Mouse (Mus musculus) embryonic facial prominence, embryonic 12.5 days (tissue): ENCODE measurements at regions not wholly inside any gene's neighbourhood (a gene's known extent, or its start where the extent isn't known, plus 50 kb on each side); places are given as distances from the start of the nearest gene placed in this dataset.

Experiments used
- ATAC-seq: fragments of 200-750 bp; cut with Nextera tagmentation; 2 replicates; pipeline ENCODE4 v1.8.0; 2017; ENCODE audit not compliant: insufficient number of reproducible peaks, insufficient read depth, low FRiP score, low TSS enrichment
- H3K27ac ChIP-seq: fragments of 300-500 bp; sonication (generic); 2 replicates; pipeline ENCODE4 v1.5.1; 2016; ENCODE audit warnings: mild to moderate bottlenecking
- H3K27me3 ChIP-seq: fragments of 300-500 bp; sonication (generic); 2 replicates; pipeline ENCODE4 v1.6.1; 2016; ENCODE audit warnings: mild to moderate bottlenecking, moderate library complexity
- H3K36me3 ChIP-seq: fragments of 300-500 bp; sonication (generic); 2 replicates; pipeline ENCODE4 v1.6.1; 2016; ENCODE audit warnings: mild to moderate bottlenecking
- H3K4me1 ChIP-seq: fragments of 300-500 bp; sonication (generic); 2 replicates; pipeline ENCODE4 v1.6.1; 2016
- H3K4me2 ChIP-seq: fragments of 300-500 bp; sonication (generic); replicated peaks from 2 replicates; pipeline ENCODE4 v1.6.1; 2016; ENCODE audit warnings: mild to moderate bottlenecking, moderate library complexity
- H3K4me3 ChIP-seq: fragments of 300-500 bp; sonication (generic); 2 replicates; pipeline ENCODE4 v1.5.1; 2016; ENCODE audit warnings: mild to moderate bottlenecking
- H3K9ac ChIP-seq: fragments of 300-500 bp; sonication (generic); 2 replicates; pipeline ENCODE4 v1.6.1; 2016; ENCODE audit warnings: mild to moderate bottlenecking, moderate library complexity
- H3K9me3 ChIP-seq: fragments of 300-500 bp; sonication (generic); 2 replicates; pipeline ENCODE4 v1.6.1; 2016; ENCODE audit warnings: mild to moderate bottlenecking, moderate library complexity
- WGBS: fragments of 180-500 bp; shearing (Covaris S2); methylation state at CpG from one replicate; pipeline ENCODE4 v1.1.7; 2016; 5-methylcytosine and 5-hydroxymethylcytosine counted together

DNA sequence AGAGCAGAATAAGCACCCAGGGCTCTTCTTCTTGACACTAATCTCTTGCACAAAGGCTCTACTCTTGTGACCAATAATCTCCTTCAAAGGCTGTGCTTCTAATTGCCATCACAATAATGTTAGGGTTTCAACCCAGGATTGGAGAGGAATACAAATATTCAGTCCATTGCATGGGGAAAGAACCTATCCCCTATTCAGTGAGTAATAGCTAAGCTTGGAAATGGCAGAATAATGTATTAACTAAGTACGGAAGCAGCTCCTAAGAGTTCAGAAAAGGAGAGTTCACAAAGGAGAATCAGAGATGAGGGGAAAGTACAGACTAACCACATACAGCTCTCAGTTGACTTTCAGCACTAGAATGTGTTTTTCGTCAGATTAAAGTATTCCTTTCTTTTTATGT, 544.3 kb downstream of the Nfib start:
- Histone ChIP-seq H3K36me3 (no peaks in the 10 kb centered on the region), H3K9me3 (no peaks in the 10 kb centered on the region), H3K27me3 (no peaks in the 10 kb centered on the region), H3K27ac (no peak overlapping the region), H3K9ac (no peak overlapping the region), H3K4me2 (no peak overlapping the region), H3K4me1 (no peaks in the 10 kb centered on the region; the same call in 1 of the 2 replicates), H3K4me3 (no peak overlapping the region)
- WGBS = 89% methylated on average over 2 of the region's 2 CpGs
- no peak for ATAC-seq

DNA sequence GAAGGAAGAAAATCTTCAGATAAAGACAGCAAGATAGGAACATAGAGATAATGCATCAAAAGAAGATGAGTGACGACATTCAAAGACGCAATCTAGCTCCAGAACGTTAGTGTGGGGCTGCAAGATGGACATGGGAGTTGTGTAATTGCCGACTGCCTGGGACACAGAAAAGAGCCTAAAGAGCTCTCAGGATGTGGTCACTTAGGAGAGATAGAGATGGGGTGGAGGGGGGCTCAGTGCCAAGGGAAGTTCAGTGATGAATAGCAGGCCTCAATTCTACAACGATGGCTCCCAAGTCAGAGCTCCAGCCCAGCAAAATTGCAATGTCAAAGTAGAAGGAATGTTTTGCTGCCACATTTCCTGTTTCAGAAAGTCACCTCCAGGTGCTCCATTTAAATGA, 545.3 kb downstream of the Nfib start:
- 67% methylated on average over 5 of the region's 5 CpGs for WGBS
- H3K27me3 ChIP-seq = no peaks in the 10 kb centered on the region
- H3K4me3 ChIP-seq = no peak overlapping the region
- no peaks in the 10 kb centered on the region for H3K36me3 ChIP-seq
- H3K4me1 ChIP-seq = peaks cover 8% of the 10 kb centered on the region; the same call in 1 of the 2 replicates
- H3K27ac ChIP-seq = no peak overlapping the region
- no peaks in the 10 kb centered on the region for H3K9me3 ChIP-seq
- no peak overlapping the region for H3K4me2 ChIP-seq
- no peak overlapping the region for H3K9ac ChIP-seq
- ATAC-seq = no peak

DNA sequence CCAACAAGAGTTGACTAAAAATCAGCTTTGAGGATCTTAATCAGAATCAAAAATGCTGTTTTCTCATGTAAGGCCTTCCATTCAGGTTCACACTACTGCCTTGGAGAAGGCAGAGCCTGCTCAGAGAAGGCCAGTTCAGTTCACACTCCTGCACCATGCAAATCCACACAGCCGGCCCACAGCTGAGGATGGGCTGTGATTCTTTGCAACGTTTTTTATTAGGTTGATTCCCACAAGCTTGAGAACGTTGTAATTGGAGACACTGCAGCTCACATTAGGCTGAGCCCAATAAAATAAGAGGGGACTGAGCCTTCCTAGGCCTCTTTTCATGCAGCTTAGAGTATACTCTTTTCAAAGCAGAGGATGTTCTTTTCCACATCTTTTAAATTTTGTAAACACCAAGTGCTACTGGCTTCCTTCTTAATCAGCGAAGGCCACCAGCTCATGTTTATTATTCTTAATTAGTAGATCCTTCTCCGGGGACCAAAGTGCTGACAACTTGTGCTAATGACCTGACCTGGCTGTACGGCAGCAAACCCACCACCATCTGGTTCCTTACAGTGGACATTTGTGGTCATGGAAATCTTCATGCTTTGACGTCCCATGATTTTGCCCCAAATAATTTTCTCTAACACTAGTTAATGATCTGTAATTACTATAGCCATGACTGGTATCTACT, 549.8 kb downstream of the Nfib start:
- 20% methylated on average over 7 of the region's 7 CpGs for WGBS
- Histone ChIP-seq H3K36me3 (no peaks in the 10 kb centered on the region), H3K27me3 (no peaks in the 10 kb centered on the region), H3K9me3 (no peaks in the 10 kb centered on the region), H3K4me3 (no peak overlapping the region), H3K4me2 (no peak overlapping the region), H3K4me1 (peaks cover 14% of the 10 kb centered on the region), H3K9ac (no peak overlapping the region), H3K27ac (0 out of 2 replicates have a peak overlapping the region, but pooled peaks have one; percentile 30)
- no peak for ATAC-seq

DNA sequence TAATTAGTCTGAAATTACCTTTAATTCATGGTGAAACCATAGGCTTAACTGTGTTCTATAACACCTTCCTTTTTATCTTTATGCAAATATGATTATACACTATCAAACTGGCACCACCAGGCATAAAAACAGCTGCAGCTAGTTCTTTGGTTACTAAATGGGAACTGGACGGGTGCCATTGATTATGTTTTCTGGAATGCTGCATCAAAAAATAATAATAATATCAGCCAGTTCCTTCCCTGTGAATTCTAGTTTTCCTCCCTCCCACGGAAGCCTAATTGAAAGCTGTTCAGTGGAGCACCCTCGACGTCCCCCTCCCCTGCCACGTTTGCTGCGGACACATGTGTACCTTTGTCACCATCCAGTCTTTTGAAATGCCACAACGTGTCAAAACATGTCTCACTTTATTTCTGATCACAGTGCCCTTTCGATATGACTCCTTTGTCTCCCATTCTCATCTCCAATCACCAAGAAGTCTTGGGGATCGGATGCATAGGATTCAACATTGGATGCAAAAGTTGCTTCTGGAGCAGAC, 551.5 kb downstream of the Nfib start:
- Histone ChIP-seq H3K36me3 (no peaks in the 10 kb centered on the region), H3K4me2 (no peak overlapping the region), H3K4me1 (peaks cover 14% of the 10 kb centered on the region), H3K9ac (no peak overlapping the region), H3K27me3 (no peaks in the 10 kb centered on the region), H3K27ac (no peak overlapping the region), H3K4me3 (no peak overlapping the region), H3K9me3 (no peaks in the 10 kb centered on the region)
- WGBS = 77% methylated on average over 9 of the region's 9 CpGs
- no peak for ATAC-seq

GRCm38 (mm10) chr4:82153604-82154003, 551.9 kb downstream of the Nfib start:
- WGBS = 34% methylated on average over 5 of the region's 5 CpGs
- Histone ChIP-seq H3K9ac (no peak overlapping the region), H3K36me3 (no peaks in the 10 kb centered on the region), H3K4me3 (no peak overlapping the region), H3K27ac (no peak overlapping the region), H3K4me2 (no peak overlapping the region), H3K4me1 (peaks cover 16% of the 10 kb centered on the region), H3K27me3 (no peaks in the 10 kb centered on the region), H3K9me3 (no peaks in the 10 kb centered on the region)
- no peak for ATAC-seq

- H3K9me3 ChIP-seq = no peaks in the 10 kb centered on the region
- H3K27ac ChIP-seq = no peak overlapping the region
- H3K9ac ChIP-seq = no peak overlapping the region
- WGBS = 66% methylated on average over 1 of the region's 1 CpGs
- peaks cover 14% of the 10 kb centered on the region for H3K4me1 ChIP-seq
- H3K27me3 ChIP-seq = no peaks in the 10 kb centered on the region
- no peaks in the 10 kb centered on the region for H3K36me3 ChIP-seq
- no peak for ATAC-seq
- H3K4me3 ChIP-seq = no peak overlapping the region
- no peak overlapping the region for H3K4me2 ChIP-seq
Observed at GRCm38 (mm10) chr4:82149957-82150356, 555.6 kb downstream of the Nfib start.

- ATAC-seq = no peak
Observed at GRCm38 (mm10) chr4:82148129-82149064, 557.2 kb downstream of the Nfib start.

DNA sequence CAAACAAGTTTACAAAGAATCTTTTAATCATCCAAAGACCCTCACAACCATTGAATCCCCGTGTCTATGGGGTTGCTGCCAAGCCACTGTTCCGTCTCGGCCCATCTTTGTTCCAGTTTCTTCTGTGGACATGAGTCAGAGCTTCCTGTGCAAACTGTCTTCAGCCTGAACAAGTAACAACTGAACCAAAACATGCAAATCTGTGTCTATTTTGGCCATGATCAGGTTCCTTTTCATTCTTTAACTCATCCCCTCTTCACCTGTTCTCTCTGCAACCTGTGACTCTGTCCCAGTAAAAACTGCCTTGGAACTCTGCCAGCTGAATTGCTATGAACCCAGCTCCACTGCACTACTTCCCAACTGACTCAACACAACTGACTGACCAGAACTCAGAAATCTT, 563.2 kb downstream of the Nfib start:
- H3K9ac ChIP-seq = no peak overlapping the region
- no peaks in the 10 kb centered on the region for H3K4me1 ChIP-seq
- no peak overlapping the region for H3K4me2 ChIP-seq
- 89% methylated on average over 3 of the region's 3 CpGs for WGBS
- H3K27me3 ChIP-seq = no peaks in the 10 kb centered on the region
- no peak overlapping the region for H3K27ac ChIP-seq
- H3K9me3 ChIP-seq = no peaks in the 10 kb centered on the region
- no peak for ATAC-seq
- H3K4me3 ChIP-seq = no peak overlapping the region
- no peaks in the 10 kb centered on the region for H3K36me3 ChIP-seq

More at GRCm38 (mm10) chr4:82148129-82149064, 557.2 kb downstream of the Nfib start:
- no peaks in the 10 kb centered on the region for H3K27me3 ChIP-seq
- H3K27ac ChIP-seq = 0 out of 2 replicates have a peak overlapping the region, but pooled peaks have one; percentile 23
- no peaks in the 10 kb centered on the region for H3K9me3 ChIP-seq
- H3K4me1 ChIP-seq = peaks cover 10% of the 10 kb centered on the region
- H3K4me2 ChIP-seq = no peak overlapping the region
- no peaks in the 10 kb centered on the region for H3K36me3 ChIP-seq
- no peak overlapping the region for H3K4me3 ChIP-seq
- 16% methylated on average over 6 of the region's 6 CpGs for WGBS
- no peak overlapping the region for H3K9ac ChIP-seq

DNA sequence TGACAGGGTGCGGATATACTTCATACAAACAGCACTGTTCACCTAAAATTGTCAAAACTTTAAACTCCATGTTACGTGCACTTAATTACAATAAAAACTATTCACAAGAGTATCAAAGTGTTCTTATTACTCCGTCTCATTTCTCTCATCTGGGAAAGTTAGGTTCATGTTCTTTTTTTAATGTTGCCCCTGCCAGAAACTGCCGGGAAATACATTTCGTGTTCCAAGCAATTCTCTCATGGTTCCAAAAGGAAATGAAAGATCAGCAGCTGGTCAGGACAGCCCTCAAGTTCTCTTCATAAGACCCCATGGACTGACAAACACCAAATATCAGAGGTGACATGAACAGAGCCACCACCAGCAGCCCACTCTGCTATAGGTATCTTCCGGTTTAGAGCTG, 565.7 kb downstream of the Nfib start:
- Histone ChIP-seq H3K4me2 (no peak overlapping the region), H3K9ac (no peak overlapping the region), H3K4me1 (no peaks in the 10 kb centered on the region), H3K9me3 (no peaks in the 10 kb centered on the region; the same call in 1 of the 2 replicates), H3K27me3 (no peaks in the 10 kb centered on the region), H3K36me3 (no peaks in the 10 kb centered on the region), H3K4me3 (no peak overlapping the region), H3K27ac (no peak overlapping the region)
- ATAC-seq = no peak
- 94% methylated on average over 6 of the region's 6 CpGs for WGBS

DNA sequence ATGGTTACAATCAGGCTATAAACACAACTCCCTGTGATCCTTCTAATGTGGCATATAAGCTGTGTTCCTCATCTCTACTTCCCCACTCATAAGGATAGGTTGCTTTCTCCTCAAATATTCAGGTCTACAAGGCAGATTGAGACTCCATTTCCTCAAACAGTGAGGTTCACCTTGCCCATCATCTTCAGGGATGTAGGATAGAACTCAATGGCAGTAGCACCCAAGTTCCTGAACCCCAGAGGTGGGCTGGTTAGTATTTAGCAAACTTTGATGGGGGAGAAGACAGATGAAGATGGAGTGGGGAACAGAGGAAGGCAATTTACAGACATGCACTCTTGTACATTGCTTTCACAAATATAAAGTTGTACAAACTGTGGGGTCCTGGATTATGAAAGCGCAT, 566.5 kb downstream of the Nfib start:
- WGBS = 85% methylated on average over 1 of the region's 1 CpGs
- Histone ChIP-seq H3K27ac (no peak overlapping the region), H3K27me3 (no peaks in the 10 kb centered on the region)

DNA sequence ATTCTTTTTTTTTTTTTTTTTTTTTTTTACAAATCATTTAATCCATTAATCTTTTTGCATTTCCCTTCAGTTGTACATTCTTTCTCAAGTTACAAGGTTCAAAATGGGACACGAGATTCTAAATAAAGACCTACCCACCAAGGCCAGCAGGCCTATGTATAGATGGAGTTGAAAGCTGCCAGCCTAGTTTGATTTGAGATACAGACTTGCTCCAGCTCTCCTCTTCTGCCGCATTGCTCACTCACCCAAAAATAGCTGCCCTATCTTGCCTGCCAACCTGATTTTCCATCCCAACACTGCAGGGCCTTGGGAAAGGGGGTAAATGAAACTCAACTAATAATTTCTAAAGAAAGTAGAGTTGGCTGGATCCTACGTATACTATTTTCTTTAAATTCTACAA, 572.7 kb downstream of the Nfib start:
- Histone ChIP-seq H3K9me3 (no peaks in the 10 kb centered on the region; the same call in 1 of the 2 replicates), H3K4me1 (peaks cover 3% of the 10 kb centered on the region; the same call in 1 of the 2 replicates), H3K4me3 (no peak overlapping the region), H3K36me3 (no peaks in the 10 kb centered on the region), H3K9ac (no peak overlapping the region), H3K27me3 (no peaks in the 10 kb centered on the region), H3K4me2 (no peak overlapping the region), H3K27ac (no peak overlapping the region)
- 77% methylated on average over 3 of the region's 3 CpGs for WGBS
- no peak for ATAC-seq

More for the DNA sequence above, 566.5 kb downstream of the Nfib start:
- H3K36me3 ChIP-seq = no peaks in the 10 kb centered on the region
- H3K4me1 ChIP-seq = no peaks in the 10 kb centered on the region
- no peak overlapping the region for H3K4me3 ChIP-seq
- H3K9ac ChIP-seq = no peak overlapping the region
- no peak for ATAC-seq
- H3K4me2 ChIP-seq = no peak overlapping the region
- H3K9me3 ChIP-seq = no peaks in the 10 kb centered on the region; the same call in 1 of the 2 replicates
